Mouse (Mus musculus) neutrophil, adult 83 days (primary cell): ENCODE data around the gene Cpt2. TPM values are rescaled to one million over a fixed set of nuclear protein-coding genes. Genes with fewer than 3 reads are reported as not detected.

Experiments used
- total RNA-seq, 2 experiments: library from RNA; stranded (reverse); gene quantifications; one replicate each; pipeline ENCODE4 v1.2.4; 2023

The Cpt2 gene
- total RNA-seq, result 10 to 100 TPM; 12.6 to 16.6 TPM

GRCm38 (mm10) chr4:107923145-107923802 lies at the start of gene Cpt2:
Cpt2 (minus strand) TSS chr4:107923610.

GRCm38 (mm10) chr4:107967966-107968682 lies 44.7 kb upstream of the Cpt2 start, which contains the start of gene Slc1a7:
Slc1a7 (plus strand) TSS chr4:107968332.

GRCm38 (mm10) chr4:107889731-107890432 lies 33.5 kb downstream of the Cpt2 start, which contains the start of gene 0610037L13Rik:
0610037L13Rik (plus strand) TSS chr4:107889813.

GRCm38 (mm10) chr4:107879254-107880050 lies 44.0 kb downstream of the Cpt2 start, which contains the start of gene Magoh:
Magoh (plus strand) TSS chr4:107879755.

Other genes starting within 250 kb of the Cpt2 start
- gene Dmrtb1, start 239.4 kb downstream of the Cpt2 start, total RNA-seq, result not detected
- gene Lrp8, start 121.3 kb downstream of the Cpt2 start, total RNA-seq, result 10 to 100 TPM; 22.4 to 23.5 TPM
- 10 to 100 TPM; 68.5 to 71.9 TPM for gene Magoh, start 43.9 kb downstream of the Cpt2 start, total RNA-seq
- gene 0610037L13Rik, start 33.8 kb downstream of the Cpt2 start, total RNA-seq, result 10 to 100 TPM; 22.0 to 23.9 TPM
- gene Slc1a7, start 44.7 kb upstream of the Cpt2 start, total RNA-seq, result not detected
- gene Podn, start 172.8 kb upstream of the Cpt2 start, total RNA-seq, result under 1 TPM in 1 of 2 experiments, not detected in 1; 0.09 TPM
- gene Scp2, start 221.4 kb upstream of the Cpt2 start, total RNA-seq, result 100 to 1,000 TPM; 178 to 183 TPM
- gene Echdc2, start 241.8 kb upstream of the Cpt2 start, total RNA-seq, result not detected